Mouse (Mus musculus) 416B (cell line): ENCODE results near the gene Cmklr1.
"Not testable (repeated sequence)": the region's sequence is repeated elsewhere in the genome, so short reads cannot be mapped to it uniquely, and the experiment has no call there.

Experiments used
- DNase-seq: peaks from one replicate; pipeline ENCODE4 v3.0.0; 2011; ENCODE audit warnings: low read depth

The Cmklr1 gene

GRCm38 (mm10) chr5:113585619-113586457, 64.4 kb downstream of the Cmklr1 start:
- not testable (repeated sequence) for DNase-seq

- peak; percentile 26 for DNase-seq
These were observed 65.8 kb downstream of the Cmklr1 start for GRCm38 (mm10) chr5:113584439-113584838.

GRCm38 (mm10) chr5:113583424-113584162, 66.6 kb downstream of the Cmklr1 start:
- no peak for DNase-seq

GRCm38 (mm10) chr5:113580801-113581200, 69.4 kb downstream of the Cmklr1 start:
- no peak for DNase-seq

GRCm38 (mm10) chr5:113580248-113580647, 70.0 kb downstream of the Cmklr1 start:
- DNase-seq: peak; percentile 26

GRCm38 (mm10) chr5:113579128-113579527, 71.1 kb downstream of the Cmklr1 start:
- DNase-seq: no peak

GRCm38 (mm10) chr5:113578428-113578827, 71.8 kb downstream of the Cmklr1 start:
- DNase-seq: no peak

- no peak for DNase-seq
These were observed 72.7 kb downstream of the Cmklr1 start for GRCm38 (mm10) chr5:113577555-113577954.

GRCm38 (mm10) chr5:113570056-113570717, 80.0 kb downstream of the Cmklr1 start:
- DNase-seq: no peak

GRCm38 (mm10) chr5:113565858-113566257, 84.4 kb downstream of the Cmklr1 start:
- DNase-seq: no peak

- no peak for DNase-seq
These were observed 84.9 kb downstream of the Cmklr1 start for GRCm38 (mm10) chr5:113565101-113565854.

- no peak for DNase-seq
These were observed 85.8 kb downstream of the Cmklr1 start for GRCm38 (mm10) chr5:113564463-113564862.
